Mouse (Mus musculus) CD4-positive, CD25-positive, alpha-beta regulatory T cell, adult 4 months (primary cell): ENCODE measurements around the gene Wdr24. TPM values are rescaled to one million over a fixed set of nuclear protein-coding genes. Genes with fewer than 3 reads are reported as not detected.
"Not testable (repeated sequence)": the region's sequence is repeated elsewhere in the genome, so short reads cannot be mapped to it uniquely, and the experiment has no call there.

ENCODE experiments used
- ATAC-seq: one replicate; pipeline ENCODE4 v1.8.0; 2017
- polyA plus RNA-seq, 2 experiments: library from polyadenylated mRNA; unstranded; fragments of 100-300 nt; shearing (Covaris generic); gene quantifications; one replicate each; pipeline ENCODE4 v1.2.1; 2017

Gene Wdr24
- polyA plus RNA-seq, 2 experiments from 2014 or later, result 19.4 to 53.9 TPM

GRCm38 (mm10) chr17:25861704-25862612 is 38.5 kb downstream of the Wdr24 start:
- ATAC-seq, result peak; percentile 9

GRCm38 (mm10) chr17:25863681-25864080 is 40.3 kb downstream of the Wdr24 start:
- ATAC-seq, result no peak

GRCm38 (mm10) chr17:25864311-25864710 is 40.9 kb downstream of the Wdr24 start:
- ATAC-seq, result no peak

- no peak for ATAC-seq
Observed at GRCm38 (mm10) chr17:25865288-25865687, 41.9 kb downstream of the Wdr24 start.

GRCm38 (mm10) chr17:25866172-25866571 is 42.7 kb downstream of the Wdr24 start:
- no peak for ATAC-seq

GRCm38 (mm10) chr17:25867509-25867835 is 44.0 kb downstream of the Wdr24 start:
- peak; percentile 38 for ATAC-seq

GRCm38 (mm10) chr17:25867836-25868600 is 44.6 kb downstream of the Wdr24 start:
- ATAC-seq, result peak; percentile 22

GRCm38 (mm10) chr17:25868601-25869191 is 45.3 kb downstream of the Wdr24 start, which contains the start of gene Mcrip2:
Gene Mcrip2 (minus strand): TSS chr17:25868764.
- ATAC-seq, result peak; percentile 80

- ATAC-seq, result no peak
Observed at GRCm38 (mm10) chr17:25869498-25869897, 46.1 kb downstream of the Wdr24 start.

GRCm38 (mm10) chr17:25869954-25870353 is 46.5 kb downstream of the Wdr24 start:
- ATAC-seq, result no peak

- not testable (repeated sequence) for ATAC-seq
Observed at GRCm38 (mm10) chr17:25871566-25871965, 48.1 kb downstream of the Wdr24 start.

- no peak for ATAC-seq
Observed at GRCm38 (mm10) chr17:25872676-25873075, 49.2 kb downstream of the Wdr24 start.

- no peak for ATAC-seq
Observed at GRCm38 (mm10) chr17:25873405-25874147, 50.1 kb downstream of the Wdr24 start.

- no peak for ATAC-seq
Observed at GRCm38 (mm10) chr17:25874148-25874720, 50.8 kb downstream of the Wdr24 start.

GRCm38 (mm10) chr17:25874721-25875170 is 51.3 kb downstream of the Wdr24 start, which contains the start of gene Mettl26:
Gene Mettl26 (plus strand): TSS chr17:25875074.
- ATAC-seq, result peak; percentile 79

- peak; percentile 84 for ATAC-seq
Observed at GRCm38 (mm10) chr17:25875171-25876136, 52.0 kb downstream of the Wdr24 start.

GRCm38 (mm10) chr17:25876347-25876915 is 53.0 kb downstream of the Wdr24 start:
- no peak for ATAC-seq

GRCm38 (mm10) chr17:25877025-25877424 is 53.6 kb downstream of the Wdr24 start:
- ATAC-seq, result no peak

- no peak for ATAC-seq
Observed at GRCm38 (mm10) chr17:25877741-25878610, 54.5 kb downstream of the Wdr24 start.
